9 mouse cellular contexts compared by ENCODE assay signal in genomic region chr15:59263433-59264328, GRCm38 (mm10).
DNase-seq lines count a peak whose midpoint lies in the region; ATAC-seq and TF ChIP-seq lines count a peak whose summit lies in the region.
"Had no signal": no experiment of that assay in that cellular context is flagged by ENCODE, and none has a peak within 500 bp of the region (broad histone marks: within the 10 kb centered on the region; RNA-seq: fewer than 3 reads in every experiment).

No protein-coding gene starts in this region.

- peaks cover 11% of the 10 kb centered on the region; the same call in 1 of the 2 replicates for H3K4me1 ChIP-seq in kidney, embryonic 15.5 days
- peaks cover 5% of the 10 kb centered on the region for H3K4me1 ChIP-seq in heart, adult 2 months (ENCODE audit: control insufficient read depth, insufficient read depth, low read length)
- H3K4me1 ChIP-seq in limb, embryonic 15.5 days: peaks cover 8% of the 10 kb centered on the region
- no peaks in the 10 kb centered on the region for H3K4me1 ChIP-seq in forebrain, postnatal 0 days (ENCODE audit: insufficient read depth)
- H3K4me1 ChIP-seq: limb, embryonic 12.5 days had no signal

- WGBS in kidney, embryonic 15.5 days: 58% methylated on average over 13 of the region's 13 CpGs
- WGBS in heart, adult 2 months: 20% methylated on average over 13 of the region's 13 CpGs
- 48% methylated on average over 13 of the region's 13 CpGs for WGBS in limb, embryonic 15.5 days
- WGBS in forebrain, postnatal 0 days: 68% methylated on average over 13 of the region's 13 CpGs

- TF ChIP-seq CTCF in heart, adult 2 months (IDR thresholded peaks at IDR 0.05): peak; percentile 61
- TF ChIP-seq CTCF in forebrain, postnatal 0 days (IDR thresholded peaks at IDR 0.05; ENCODE audit: low read depth): no peak

- peak; percentile 37; the same call in 1 of the 2 replicates for TF ChIP-seq POLR2A in heart, adult 2 months (IDR thresholded peaks at IDR 0.05; ENCODE audit: insufficient read depth, low read depth, low read length)

- H3K9me3 ChIP-seq in kidney, embryonic 15.5 days (replicated peaks): no peaks in the 10 kb centered on the region
- no peaks in the 10 kb centered on the region for H3K9me3 ChIP-seq in limb, embryonic 15.5 days
- H3K9me3 ChIP-seq in forebrain, postnatal 0 days (ENCODE audit: low read length): no peaks in the 10 kb centered on the region
- H3K9me3 ChIP-seq: limb, embryonic 12.5 days had no signal

- intact Hi-C loops in heart, adult 2 months (cut with DNase I): no loop called here

- TF ChIP-seq EP300 in heart, adult 2 months (IDR thresholded peaks at IDR 0.05; ENCODE audit: insufficient read depth, low read depth, low read length): peak; percentile 63

- ATAC-seq in kidney, embryonic 15.5 days (replicated peaks; ENCODE audit: low FRiP score): no peak
- no peak for ATAC-seq in limb, embryonic 15.5 days (ENCODE audit: insufficient number of reproducible peaks, low FRiP score, low TSS enrichment, low read depth)
- ATAC-seq in forebrain, postnatal 0 days: no peak

- no peaks in the 10 kb centered on the region for H3K27me3 ChIP-seq in kidney, embryonic 15.5 days
- H3K27me3 ChIP-seq in heart, adult 2 months (ENCODE audit: control insufficient read depth, insufficient read depth, low read length): no peaks in the 10 kb centered on the region
- no peaks in the 10 kb centered on the region for H3K27me3 ChIP-seq in limb, embryonic 15.5 days
- H3K27me3 ChIP-seq in forebrain, postnatal 0 days (ENCODE audit: insufficient read depth, low read length): no peaks in the 10 kb centered on the region
- H3K27me3 ChIP-seq: limb, embryonic 12.5 days had no signal

- no peak overlapping the region for H3K4me2 ChIP-seq in kidney, embryonic 15.5 days
- H3K4me2 ChIP-seq in limb, embryonic 15.5 days: no peak overlapping the region
- H3K4me2 ChIP-seq in forebrain, postnatal 0 days (ENCODE audit: low read depth): no peak overlapping the region
- H3K4me2 ChIP-seq: limb, embryonic 12.5 days had no signal

- no peaks in the 10 kb centered on the region for H3K79me2 ChIP-seq in heart, adult 2 months (replicated peaks; ENCODE audit: control insufficient read depth, insufficient read depth, low read length)

- no peak overlapping the region for H3K27ac ChIP-seq in kidney, embryonic 15.5 days
- peak overlapping the region; percentile 36 for H3K27ac ChIP-seq in heart, adult 2 months
- 0 out of 2 replicates have a peak overlapping the region, but pooled peaks have one; percentile 17 for H3K27ac ChIP-seq in limb, embryonic 15.5 days
- H3K27ac ChIP-seq in forebrain, postnatal 0 days (ENCODE audit: low read depth, low read length): no peak overlapping the region
- H3K27ac ChIP-seq: limb, embryonic 12.5 days had no signal

- no peaks in the 10 kb centered on the region for H3K36me3 ChIP-seq in kidney, embryonic 15.5 days
- H3K36me3 ChIP-seq in heart, adult 2 months (ENCODE audit: control insufficient read depth, insufficient read depth, low read length): no peaks in the 10 kb centered on the region
- H3K36me3 ChIP-seq in limb, embryonic 15.5 days: no peaks in the 10 kb centered on the region
- H3K36me3 ChIP-seq in forebrain, postnatal 0 days (ENCODE audit: insufficient read depth): no peaks in the 10 kb centered on the region
- H3K36me3 ChIP-seq: limb, embryonic 12.5 days had no signal

- H3K9ac ChIP-seq in kidney, embryonic 15.5 days: no peak overlapping the region
- no peak overlapping the region for H3K9ac ChIP-seq in heart, adult 2 months (ENCODE audit: low read depth, low read length)
- no peak overlapping the region for H3K9ac ChIP-seq in limb, embryonic 15.5 days
- no peak overlapping the region for H3K9ac ChIP-seq in forebrain, postnatal 0 days
- H3K9ac ChIP-seq: limb, embryonic 12.5 days had no signal

- DNase-seq in kidney, adult 18-20 months: peak; percentile 28
- DNase-seq in T-cell, adult 2 months (ENCODE audit: low spot score): peak; percentile 72
- peak; percentile 64 to 80 for DNase-seq in heart, adult 2 months
- DNase-seq in natural killer cell, adult 2 months (ENCODE audit: low spot score in 2 of 2): peak; percentile 61 to 64
- DNase-seq in forebrain, postnatal 0 days: no peak
- DNase-seq in left cerebral cortex, adult 18-20 months (ENCODE audit: low spot score in 2 of 2): no peak

- no peak overlapping the region for H3K4me3 ChIP-seq in kidney, embryonic 15.5 days (replicated peaks)
- peak overlapping the region; percentile 3; the same call in 1 of the 2 replicates for H3K4me3 ChIP-seq in heart, adult 2 months
- H3K4me3 ChIP-seq in limb, embryonic 15.5 days: no peak overlapping the region
- no peak overlapping the region for H3K4me3 ChIP-seq in forebrain, postnatal 0 days (ENCODE audit: low read depth, low read length)
- H3K4me3 ChIP-seq: limb, embryonic 12.5 days had no signal

Comparison
In these comparisons a context has a peak if more than half of its experiments do, and no peak if none do; other contexts are left out.
1. DNase-seq: peak in kidney, adult 18-20 months (single experiment), T-cell, adult 2 months (single experiment), heart, adult 2 months (2 of 2) and natural killer cell, adult 2 months (2 of 2); none in forebrain, postnatal 0 days (single experiment) and left cerebral cortex, adult 18-20 months (0 of 2).
2. H3K27ac ChIP-seq: peak in heart, adult 2 months (single experiment) and limb, embryonic 15.5 days (single experiment); none in kidney, embryonic 15.5 days (single experiment) and forebrain, postnatal 0 days (single experiment).